In the genomic region with DNA sequence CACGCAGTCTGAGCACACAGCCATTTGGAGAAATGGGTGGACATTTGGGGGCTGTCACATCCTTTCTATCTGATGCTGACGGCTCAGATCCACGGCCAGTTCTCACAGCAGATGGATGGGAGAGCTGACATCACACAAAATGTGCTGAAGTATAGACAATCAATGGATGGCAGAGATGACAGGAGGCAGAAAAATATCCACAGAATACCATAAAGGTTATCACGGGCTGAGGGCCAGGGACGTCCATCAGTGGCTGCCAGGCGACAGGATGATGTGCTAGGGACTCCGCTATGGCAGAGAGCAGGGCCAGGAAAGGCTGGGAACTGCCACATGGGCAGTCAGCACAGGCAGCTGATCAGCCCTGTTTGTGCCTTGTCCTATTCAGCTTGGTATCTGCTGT, we compare ENCODE assay signal across 26 mouse cellular contexts.
A peak's percentile ranks its signal among the peaks of the same experiment; 100 is the strongest.
DNase-seq lines count a peak whose midpoint lies in the region; ATAC-seq and TF ChIP-seq lines count a peak whose summit lies in the region.
"Had no signal": no experiment of that assay in that cellular context is flagged by ENCODE, and none has a peak within 500 bp of the region (broad histone marks: within the 10 kb centered on the region; RNA-seq: fewer than 3 reads in every experiment).

No protein-coding gene starts in this region.

- no peak overlapping the region for H3K4me2 ChIP-seq in hindbrain, embryonic 16.5 days (ENCODE audit: low read length)
- H3K4me2 ChIP-seq in hindbrain, embryonic 12.5 days (replicated peaks) = no peak overlapping the region
- H3K4me2 ChIP-seq in midbrain, embryonic 11.5 days = no peak overlapping the region
- no peak overlapping the region for H3K4me2 ChIP-seq in midbrain, embryonic 14.5 days (ENCODE audit: low read length)
- H3K4me2 ChIP-seq: heart, embryonic 12.5 days; hindbrain, embryonic 14.5 days; kidney, embryonic 15.5 days; liver, embryonic 12.5 days had no signal

- no peaks in the 10 kb centered on the region for H3K4me1 ChIP-seq in hindbrain, embryonic 16.5 days (ENCODE audit: control insufficient read depth, insufficient read depth, low read depth, low read length)
- peaks cover 3% of the 10 kb centered on the region; the same call in 1 of the 2 replicates for H3K4me1 ChIP-seq in hindbrain, embryonic 12.5 days
- peaks cover 3% of the 10 kb centered on the region; the same call in 1 of the 2 replicates for H3K4me1 ChIP-seq in midbrain, embryonic 11.5 days (ENCODE audit: control insufficient read depth, insufficient read depth, low read length)
- no peaks in the 10 kb centered on the region for H3K4me1 ChIP-seq in midbrain, embryonic 14.5 days (ENCODE audit: control insufficient read depth, insufficient read depth, low read length)
- H3K4me1 ChIP-seq: heart, embryonic 12.5 days; kidney, embryonic 15.5 days; liver, embryonic 12.5 days had no signal

- H3K9me3 ChIP-seq in hindbrain, embryonic 16.5 days (ENCODE audit: control insufficient read depth, low read length) = no peaks in the 10 kb centered on the region; the same call in 1 of the 2 replicates
- no peaks in the 10 kb centered on the region for H3K9me3 ChIP-seq in hindbrain, embryonic 12.5 days (replicated peaks)
- H3K9me3 ChIP-seq in midbrain, embryonic 11.5 days (ENCODE audit: control insufficient read depth, low read length) = no peaks in the 10 kb centered on the region
- H3K9me3 ChIP-seq in midbrain, embryonic 14.5 days (ENCODE audit: control insufficient read depth, low read length) = no peaks in the 10 kb centered on the region
- H3K9me3 ChIP-seq: heart, embryonic 12.5 days; kidney, embryonic 15.5 days had no signal

- H3K9ac ChIP-seq in hindbrain, embryonic 16.5 days (ENCODE audit: low read depth, low read length) = no peak overlapping the region
- no peak overlapping the region for H3K9ac ChIP-seq in hindbrain, embryonic 12.5 days
- no peak overlapping the region for H3K9ac ChIP-seq in midbrain, embryonic 11.5 days (ENCODE audit: low read length)
- no peak overlapping the region for H3K9ac ChIP-seq in midbrain, embryonic 14.5 days (replicated peaks; ENCODE audit: low read length)
- H3K9ac ChIP-seq: heart, embryonic 12.5 days; hindbrain, embryonic 14.5 days; kidney, embryonic 15.5 days; liver, embryonic 12.5 days; liver, postnatal 0 days had no signal

- no peak overlapping the region for H3K4me3 ChIP-seq in hindbrain, embryonic 16.5 days (ENCODE audit: low read length)
- H3K4me3 ChIP-seq in hindbrain, embryonic 12.5 days = no peak overlapping the region
- H3K4me3 ChIP-seq in midbrain, embryonic 11.5 days (ENCODE audit: low read depth, low read length) = no peak overlapping the region
- no peak overlapping the region for H3K4me3 ChIP-seq in midbrain, embryonic 14.5 days (replicated peaks; ENCODE audit: low read depth, low read length)
- H3K4me3 ChIP-seq: heart, adult 2 months; heart, embryonic 12.5 days; kidney, embryonic 15.5 days; liver, embryonic 12.5 days had no signal

- WGBS in hindbrain, embryonic 16.5 days = 72% methylated on average over 7 of the region's 7 CpGs
- WGBS in hindbrain, embryonic 12.5 days = 81% methylated on average over 7 of the region's 7 CpGs
- WGBS in midbrain, embryonic 11.5 days = 90% methylated on average over 7 of the region's 7 CpGs
- WGBS in midbrain, embryonic 14.5 days = 85% methylated on average over 7 of the region's 7 CpGs

- TF ChIP-seq POLR2A in brain, embryonic 14.5 days (IDR thresholded peaks at IDR 0.05; ENCODE audit: borderline replicate concordance, extremely low read depth, insufficient read depth, insufficient read length, poor library complexity, severe bottlenecking) = no peak

- no peaks in the 10 kb centered on the region for H3K27me3 ChIP-seq in hindbrain, embryonic 16.5 days (replicated peaks; ENCODE audit: control insufficient read depth, insufficient read depth, low read length)
- H3K27me3 ChIP-seq in hindbrain, embryonic 12.5 days = no peaks in the 10 kb centered on the region
- H3K27me3 ChIP-seq in midbrain, embryonic 11.5 days (ENCODE audit: control insufficient read depth, insufficient read depth, low read length) = no peaks in the 10 kb centered on the region
- no peaks in the 10 kb centered on the region for H3K27me3 ChIP-seq in midbrain, embryonic 14.5 days (ENCODE audit: control insufficient read depth, insufficient read depth, low read length)
- H3K27me3 ChIP-seq: CH12.LX; heart, embryonic 12.5 days; kidney, embryonic 15.5 days; liver, embryonic 12.5 days had no signal

- ATAC-seq in hindbrain, embryonic 16.5 days = no peak; the same call in 1 of the 2 replicates
- no peak for ATAC-seq in hindbrain, embryonic 12.5 days (ENCODE audit: low FRiP score)
- ATAC-seq in midbrain, embryonic 11.5 days (ENCODE audit: low FRiP score) = no peak
- no peak for ATAC-seq in midbrain, embryonic 14.5 days (ENCODE audit: low FRiP score, low TSS enrichment)
- ATAC-seq: inflammation-experienced regulatory T-cells, adult 6 months; liver, embryonic 12.5 days; liver, postnatal 0 days had no signal

- H3K27ac ChIP-seq in hindbrain, embryonic 16.5 days (ENCODE audit: low read depth, low read length) = peak overlapping the region; percentile 10; the same call in 1 of the 2 replicates
- no peak overlapping the region for H3K27ac ChIP-seq in hindbrain, embryonic 12.5 days
- H3K27ac ChIP-seq in midbrain, embryonic 11.5 days (ENCODE audit: low read depth, low read length) = no peak overlapping the region
- H3K27ac ChIP-seq in midbrain, embryonic 14.5 days (replicated peaks; ENCODE audit: low read depth, low read length) = no peak overlapping the region
- H3K27ac ChIP-seq: heart, adult 2 months; hindbrain, embryonic 14.5 days; kidney, embryonic 15.5 days; liver, embryonic 12.5 days; stomach, postnatal 0 days had no signal

- TF ChIP-seq CTCF in brain, embryonic 14.5 days (IDR thresholded peaks at IDR 0.05; ENCODE audit: borderline replicate concordance, extremely low read depth, insufficient read depth, insufficient read length) = no peak

- H3K36me3 ChIP-seq in hindbrain, embryonic 16.5 days (ENCODE audit: control insufficient read depth, insufficient read depth, low read length) = no peaks in the 10 kb centered on the region
- 0 out of 2 replicates have a peak, but pooled peaks cover 3% of the 10 kb centered on the region for H3K36me3 ChIP-seq in hindbrain, embryonic 12.5 days
- no peaks in the 10 kb centered on the region for H3K36me3 ChIP-seq in midbrain, embryonic 11.5 days (ENCODE audit: control insufficient read depth, insufficient read depth, low read length)
- no peaks in the 10 kb centered on the region for H3K36me3 ChIP-seq in midbrain, embryonic 14.5 days (ENCODE audit: control insufficient read depth, insufficient read depth, low read length)
- H3K36me3 ChIP-seq: heart, embryonic 12.5 days; liver, embryonic 12.5 days had no signal

- peak; percentile 53 for DNase-seq in cerebellum, postnatal 10 days
- DNase-seq in cerebellum, adult 9-10 months = no peak
- peak; percentile 61 for DNase-seq in midbrain, embryonic 11.5 days (ENCODE audit: low spot score, missing footprints)
- no peak for DNase-seq in midbrain, embryonic 14.5 days
- peak; percentile 74 for DNase-seq in brain, embryonic 14.5 days (ENCODE audit: low read depth)
- no peak for DNase-seq in MN1 (ENCODE audit: low spot score)
- DNase-seq: adrenal gland, adult 8-10 months; cerebellum, adult 11-12 months; cerebellum, postnatal 36 days; heart, adult 2 months; heart, postnatal 4 days; kidney, adult 11 months; kidney, postnatal 25 days; liver, postnatal 0 days; lung, postnatal 36 days; thymus, adult 18-20 months; thymus, postnatal 25 days had no signal

Comparison
In these comparisons a context has a peak if more than half of its experiments do, and no peak if none do; other contexts are left out.
1. DNase-seq: peak in cerebellum, postnatal 10 days (2 of 2), midbrain, embryonic 11.5 days (single experiment) and brain, embryonic 14.5 days (single experiment); none in cerebellum, adult 9-10 months (single experiment), midbrain, embryonic 14.5 days (single experiment) and MN1 (single experiment).